Mouse (Mus musculus) yolk sac, embryonic 10.5 days (tissue): ENCODE data around the gene Gm17535.
"Not testable (repeated sequence)": the region's sequence is repeated elsewhere in the genome, so short reads cannot be mapped to it uniquely, and the experiment has no call there.

Experiments used
- DNase-seq: peaks from one replicate; pipeline ENCODE4 v3.0.0-alpha.2; 2017; ENCODE audit warnings: low spot score

The Gm17535 gene

GRCm38 (mm10) chr9:3034299-3034698 lies at the start of gene Gm17535:
Gene Gm17535 (plus strand): TSS chr9:3034599.
- DNase-seq: not testable (repeated sequence)

GRCm38 (mm10) chr9:3000445-3000972 lies 33.9 kb upstream of the Gm17535 start, which contains the start of gene Gm10722:
Gene Gm10722 (plus strand): TSS chr9:3000922.
- DNase-seq: peak; percentile 15

GRCm38 (mm10) chr9:3001006-3001405 lies 33.4 kb upstream of the Gm17535 start:
- not testable (repeated sequence) for DNase-seq

DNA sequence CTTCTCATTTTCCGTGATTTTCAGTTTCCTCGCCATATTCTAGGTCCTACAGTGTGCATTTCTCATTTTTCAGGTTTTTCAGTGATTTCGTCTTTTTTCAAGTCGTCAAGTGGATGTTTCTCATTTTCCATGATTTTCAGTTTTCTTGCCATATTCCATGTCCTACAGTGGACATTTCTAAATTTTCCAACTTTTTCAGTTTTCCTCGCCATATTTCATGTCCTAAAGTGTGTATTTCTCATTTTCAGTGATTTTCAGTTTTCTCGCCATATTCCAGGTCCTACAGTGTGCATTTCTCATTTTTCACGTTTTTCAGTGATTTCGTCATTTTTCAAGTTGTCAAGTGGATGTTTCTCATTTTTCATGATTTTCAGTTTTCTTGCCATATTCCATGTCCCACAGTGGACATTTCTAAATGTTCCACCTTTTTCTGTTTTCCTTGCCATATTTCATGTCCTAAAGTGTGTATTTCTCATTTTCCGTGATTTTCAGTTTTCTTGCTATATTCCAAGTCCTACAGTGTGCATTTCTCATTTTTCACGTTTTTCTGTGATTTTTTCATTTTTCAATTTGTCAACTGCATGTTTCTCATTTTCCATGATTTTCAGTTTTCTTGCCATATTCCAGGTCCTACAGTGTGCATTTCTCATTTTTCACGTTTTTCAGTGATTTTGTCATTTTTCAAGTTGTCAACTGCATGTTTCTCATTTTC lies 32.3 kb upstream of the Gm17535 start:
- peak; percentile 30 for DNase-seq

GRCm38 (mm10) chr9:3002794-3003396 lies 31.5 kb upstream of the Gm17535 start, which contains the start of gene Gm11168:
Gene Gm11168 (plus strand): TSS chr9:3003346.
- not testable (repeated sequence) for DNase-seq

- DNase-seq: not testable (repeated sequence)
Measured at GRCm38 (mm10) chr9:3006179-3006578, 28.2 kb upstream of the Gm17535 start.

GRCm38 (mm10) chr9:3006636-3007035 lies 27.8 kb upstream of the Gm17535 start:
- not testable (repeated sequence) for DNase-seq

DNA sequence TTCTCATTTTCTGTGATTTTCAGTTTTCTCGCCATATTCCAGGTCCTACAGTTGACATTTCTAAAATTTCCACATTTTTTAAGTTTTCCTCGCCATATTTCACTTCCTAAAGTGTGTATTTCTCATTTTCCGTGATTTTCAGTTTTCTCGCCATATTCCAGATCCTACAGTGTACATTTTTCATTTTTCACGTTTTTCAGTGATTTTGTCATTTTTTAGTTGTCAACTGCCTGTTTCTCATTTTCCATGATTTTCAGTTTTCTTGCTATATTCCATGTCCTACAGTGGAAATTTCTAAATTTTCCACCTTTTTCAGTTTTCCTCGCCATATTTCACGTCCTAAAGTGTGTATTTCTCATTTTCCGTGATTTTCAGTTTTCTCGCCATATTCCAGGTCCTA lies 27.1 kb upstream of the Gm17535 start:
- DNase-seq: peak; percentile 4

- not testable (repeated sequence) for DNase-seq
Measured at GRCm38 (mm10) chr9:3009331-3009730, 25.1 kb upstream of the Gm17535 start.

DNA sequence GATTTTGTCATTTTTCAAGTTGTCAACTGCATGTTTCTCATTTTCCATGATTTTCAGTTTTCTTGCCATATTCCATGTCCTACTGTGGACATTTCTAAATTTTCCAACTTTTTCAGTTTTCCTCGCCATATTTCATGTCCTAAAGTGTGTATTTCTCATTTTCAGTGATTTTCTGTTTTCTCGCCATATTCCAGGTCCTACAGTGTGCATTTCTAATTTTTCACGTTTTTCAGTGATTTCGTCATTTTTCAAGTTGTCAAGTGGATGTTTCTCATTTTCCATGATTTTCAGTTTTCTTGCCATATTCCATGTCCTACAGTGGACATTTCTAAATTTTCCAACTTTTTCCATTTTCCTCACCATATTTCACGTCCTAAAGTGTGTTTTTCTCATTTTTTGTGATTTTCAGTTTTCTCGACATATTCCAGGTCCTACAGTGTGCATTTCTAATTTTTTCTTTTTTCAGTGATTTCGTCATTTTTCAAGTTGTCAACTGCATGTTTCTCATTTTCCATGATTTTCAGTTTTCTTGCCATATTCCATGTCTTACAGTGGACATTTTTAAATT lies 22.3 kb upstream of the Gm17535 start:
- DNase-seq: not testable (repeated sequence)

- not testable (repeated sequence) for DNase-seq
Measured at GRCm38 (mm10) chr9:3012733-3013279, 21.6 kb upstream of the Gm17535 start, which contains the start of gene Gm10721. Gene Gm10721 (plus strand): TSS chr9:3013140.

DNA sequence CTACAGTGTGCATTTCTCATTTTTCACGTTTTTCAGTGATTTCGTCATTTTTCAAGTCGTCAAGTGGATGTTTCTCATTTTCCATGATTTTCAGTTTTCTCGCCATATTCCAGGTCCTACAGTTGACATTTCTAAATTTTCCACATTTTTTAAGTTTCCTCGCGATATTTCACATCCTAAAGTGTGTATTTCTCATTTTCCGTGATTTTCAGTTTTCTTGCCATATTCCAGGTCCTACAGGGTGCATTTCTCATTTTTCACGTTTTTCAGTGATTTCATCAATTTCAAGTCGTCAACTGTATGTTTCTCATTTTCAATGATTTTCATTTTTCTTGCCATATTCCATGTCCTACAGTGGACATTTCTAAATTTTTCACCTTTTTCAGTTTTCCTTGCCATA lies 19.0 kb upstream of the Gm17535 start, which contains the start of gene Gm10720:
Gm10720 (plus strand) TSS at position 301 of the 400 bp plus-strand sequence.
- DNase-seq: not testable (repeated sequence)

DNA sequence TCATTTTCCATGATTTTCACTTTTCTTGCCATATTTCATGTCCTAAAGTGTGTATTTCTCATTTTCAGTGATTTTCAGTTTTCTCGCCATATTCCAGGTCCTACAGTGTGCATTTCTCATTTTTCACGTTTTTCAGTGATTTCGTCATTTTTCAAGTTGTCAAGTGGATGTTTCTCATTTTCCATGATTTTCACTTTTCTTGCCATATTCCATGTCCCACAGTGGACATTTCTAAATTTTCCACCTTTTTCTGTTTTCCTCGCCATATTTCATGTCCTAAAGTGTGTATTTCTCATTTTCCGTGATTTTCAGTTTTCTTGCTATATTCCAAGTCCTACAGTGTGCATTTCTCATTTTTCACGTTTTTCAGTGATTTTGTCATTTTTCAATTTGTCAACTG lies 18.5 kb upstream of the Gm17535 start:
- DNase-seq: not testable (repeated sequence)

DNA sequence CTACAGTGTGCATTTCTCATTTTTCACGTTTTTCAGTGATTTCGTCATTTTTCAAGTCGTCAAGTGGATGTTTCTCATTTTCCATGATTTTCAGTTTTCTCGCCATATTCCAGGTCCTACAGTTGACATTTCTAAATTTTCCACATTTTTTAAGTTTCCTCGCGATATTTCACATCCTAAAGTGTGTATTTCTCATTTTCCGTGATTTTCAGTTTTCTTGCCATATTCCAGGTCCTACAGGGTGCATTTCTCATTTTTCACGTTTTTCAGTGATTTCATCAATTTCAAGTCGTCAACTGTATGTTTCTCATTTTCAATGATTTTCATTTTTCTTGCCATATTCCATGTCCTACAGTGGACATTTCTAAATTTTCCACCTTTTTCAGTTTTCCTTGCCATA lies 17.3 kb upstream of the Gm17535 start, which contains the start of gene Gm10719:
Gm10719 (plus strand) TSS at position 301 of the 400 bp plus-strand sequence.
- not testable (repeated sequence) for DNase-seq

DNA sequence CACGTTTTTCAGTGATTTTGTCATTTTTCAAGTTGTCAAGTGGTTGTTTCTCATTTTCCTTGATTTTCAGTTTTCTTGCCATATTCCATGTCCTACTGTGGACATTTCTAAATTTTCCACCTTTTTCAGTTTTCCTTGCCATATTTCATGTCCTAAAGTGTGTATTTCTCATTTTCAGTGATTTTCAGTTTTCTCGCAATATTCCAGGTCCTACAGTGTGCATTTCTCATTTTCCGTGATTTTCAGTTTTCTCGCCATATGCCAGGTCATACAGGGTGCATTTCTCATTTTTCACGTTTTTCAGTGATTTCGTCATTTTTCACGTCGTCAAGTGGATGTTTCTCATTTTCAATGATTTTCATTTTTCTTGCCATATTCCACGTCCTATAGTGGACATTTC lies 15.5 kb upstream of the Gm17535 start:
- not testable (repeated sequence) for DNase-seq

- not testable (repeated sequence) for DNase-seq
Measured at GRCm38 (mm10) chr9:3019835-3020727, 14.3 kb upstream of the Gm17535 start.

DNA sequence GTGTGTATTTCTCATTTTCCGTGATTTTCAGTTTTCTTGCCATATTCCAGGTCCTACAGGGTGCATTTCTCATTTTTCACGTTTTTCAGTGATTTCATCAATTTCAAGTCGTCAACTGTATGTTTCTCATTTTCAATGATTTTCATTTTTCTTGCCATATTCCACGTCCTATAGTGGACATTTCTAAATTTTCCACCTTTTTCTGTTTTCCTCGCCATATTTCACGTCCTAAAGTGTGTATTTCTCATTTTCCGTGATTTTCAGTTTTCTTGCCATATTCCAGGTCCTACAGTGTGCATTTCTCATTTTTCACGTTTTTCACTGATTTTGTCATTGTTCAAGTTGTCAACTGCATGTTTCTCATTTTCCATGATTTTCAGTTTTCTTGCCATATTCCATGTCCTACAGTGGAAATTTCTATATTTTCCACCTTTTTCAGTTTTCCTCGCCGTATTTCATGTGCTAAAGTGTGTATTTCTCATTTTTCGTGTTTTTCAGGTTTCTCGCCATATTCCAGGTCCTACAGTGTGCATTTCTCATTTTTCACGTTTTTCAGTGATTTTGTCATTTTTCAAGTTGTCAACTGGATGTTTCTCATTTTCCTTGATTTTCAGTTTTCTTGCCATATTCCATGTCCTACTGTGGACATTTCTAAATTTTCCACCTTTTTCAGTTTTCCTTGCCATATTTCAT lies 11.9 kb upstream of the Gm17535 start:
- DNase-seq: peak; percentile 3

- not testable (repeated sequence) for DNase-seq
Measured at GRCm38 (mm10) chr9:3023312-3023984, 11.0 kb upstream of the Gm17535 start, which contains the start of gene Gm10718. Gene Gm10718 (plus strand): TSS chr9:3023547.

GRCm38 (mm10) chr9:3023985-3024648 lies 10.3 kb upstream of the Gm17535 start:
- DNase-seq: not testable (repeated sequence)
